Mouse (Mus musculus): ENCODE results near the gene Chrdl2.
"Not testable (repeated sequence)": the region's sequence is repeated elsewhere in the genome, so short reads cannot be mapped to it uniquely, and the experiment has no call there.

Chrdl2 gene

GRCm38 (mm10) chr7:100034815-100035463, 29.0 kb downstream of the Chrdl2 start:
- no peak for DNase-seq (ENCODE audit: low spot score)

GRCm38 (mm10) chr7:100036050-100036449, 30.1 kb downstream of the Chrdl2 start:
- no peak for DNase-seq (ENCODE audit: low spot score)

- no peak for DNase-seq (ENCODE audit: low spot score)
Measured at GRCm38 (mm10) chr7:100036495-100036894, 30.5 kb downstream of the Chrdl2 start.

- no peak for DNase-seq (ENCODE audit: low spot score)
Measured at GRCm38 (mm10) chr7:100042120-100042519, 36.1 kb downstream of the Chrdl2 start.

- DNase-seq (ENCODE audit: low spot score) = no peak
Measured at GRCm38 (mm10) chr7:100043096-100043495, 37.1 kb downstream of the Chrdl2 start.

- DNase-seq (ENCODE audit: low spot score) = no peak
Measured at GRCm38 (mm10) chr7:100043605-100044031, 37.6 kb downstream of the Chrdl2 start.

- DNase-seq (ENCODE audit: low spot score) = no peak
Measured at GRCm38 (mm10) chr7:100046486-100046885, 40.5 kb downstream of the Chrdl2 start.

- no peak for DNase-seq (ENCODE audit: low spot score)
Measured at GRCm38 (mm10) chr7:100051904-100052303, 45.9 kb downstream of the Chrdl2 start.

- not testable (repeated sequence) for DNase-seq (ENCODE audit: low spot score)
Measured at GRCm38 (mm10) chr7:100052991-100053390, 47.0 kb downstream of the Chrdl2 start.

GRCm38 (mm10) chr7:100073959-100074358, 68.0 kb downstream of the Chrdl2 start:
- no peak for DNase-seq (ENCODE audit: low spot score)

- peak; percentile 68 for DNase-seq (ENCODE audit: low spot score)
Measured at GRCm38 (mm10) chr7:100076296-100076695, 70.3 kb downstream of the Chrdl2 start.

- peak; percentile 80 for DNase-seq (ENCODE audit: low spot score)
Measured at GRCm38 (mm10) chr7:100077071-100077470, 71.1 kb downstream of the Chrdl2 start.

GRCm38 (mm10) chr7:100080087-100080781, 74.3 kb downstream of the Chrdl2 start:
- no peak for DNase-seq (ENCODE audit: low spot score)

- DNase-seq (ENCODE audit: low spot score) = no peak
Measured at GRCm38 (mm10) chr7:100082836-100083235, 76.9 kb downstream of the Chrdl2 start.

GRCm38 (mm10) chr7:100083812-100084211, 77.8 kb downstream of the Chrdl2 start:
- DNase-seq (ENCODE audit: low spot score) = no peak

Measured in yolk sac, embryonic 10.5 days (tissue).